Mouse (Mus musculus) heart, embryonic 14.5 days (tissue): ENCODE data around the gene Glt1d1. TPM values are rescaled to one million over a fixed set of nuclear protein-coding genes. Genes with fewer than 3 reads are reported as not detected.

Experiments used
- ATAC-seq: fragments of 200-750 bp; cut with Nextera tagmentation; 2 replicates; pipeline ENCODE4 v1.8.0; 2017; ENCODE audit warnings: low read depth, moderate TSS enrichment; ENCODE audit not compliant: insufficient number of reproducible peaks, insufficient read depth, low FRiP score
- H3K27ac ChIP-seq, 2 experiments: fragments of 200-500 bp in 1 of 2; fragments of 300-500 bp in 1 of 2; sonication (generic) in 1 of 2; replicated peaks in 1 of 2; 2 replicates each; pipeline ENCODE4 v1.5.1; 2012 to 2014; ENCODE audit warnings: low read depth in 2 of 2, low read length in 2 of 2, control low read depth in 1 of 2, mild to moderate bottlenecking in 1 of 2, mixed read lengths in 1 of 2; ENCODE audit not compliant: control insufficient read depth in 1 of 2, insufficient read depth in 1 of 2
- H3K27me3 ChIP-seq: fragments of 300-500 bp; sonication (generic); 2 replicates; pipeline ENCODE4 v1.6.1; 2014; ENCODE audit warnings: mild to moderate bottlenecking, low read length, control low read depth; ENCODE audit not compliant: control insufficient read depth, insufficient read depth
- H3K36me3 ChIP-seq: fragments of 300-500 bp; sonication (generic); 2 replicates; pipeline ENCODE4 v1.6.1; 2014; ENCODE audit warnings: mild to moderate bottlenecking, control low read depth, low read length, mixed read lengths; ENCODE audit not compliant: control insufficient read depth, insufficient read depth
- H3K4me1 ChIP-seq, 2 experiments: fragments of 200-500 bp in 1 of 2; fragments of 300-500 bp in 1 of 2; sonication (generic) in 1 of 2; 2 replicates each; pipeline ENCODE4 v1.6.1; 2012 to 2014; ENCODE audit warnings: low read length in 2 of 2, control low read depth in 1 of 2, mixed read lengths in 1 of 2; ENCODE audit not compliant: control insufficient read depth in 2 of 2, insufficient read depth in 2 of 2
- H3K4me2 ChIP-seq: fragments of 300-500 bp; sonication (generic); 2 replicates; pipeline ENCODE4 v1.6.1; 2014; ENCODE audit warnings: mild to moderate bottlenecking, low read length
- H3K4me3 ChIP-seq, 2 experiments: fragments of 200-500 bp in 1 of 2; fragments of 300-500 bp in 1 of 2; sonication (generic) in 1 of 2; 2 replicates each; pipeline ENCODE4 v1.5.1; 2012 to 2014; ENCODE audit warnings: low read length in 2 of 2, mild to moderate bottlenecking in 2 of 2, control low read depth in 1 of 2, low read depth in 1 of 2, moderate library complexity in 1 of 2; ENCODE audit not compliant: control insufficient read depth in 1 of 2, insufficient read depth in 1 of 2
- H3K9ac ChIP-seq: fragments of 300-500 bp; sonication (generic); 2 replicates; pipeline ENCODE4 v1.6.1; 2014; ENCODE audit warnings: mild to moderate bottlenecking, low read length
- H3K9me3 ChIP-seq: fragments of 300-500 bp; sonication (generic); 2 replicates; pipeline ENCODE4 v1.6.1; 2016; ENCODE audit warnings: low read length, control low read depth; ENCODE audit not compliant: control insufficient read depth
- WGBS: fragments of 180-500 bp; shearing (Covaris S2); extraction: QIAGEN DNeasy Blood & Tissue Kit; methylation state at CpG from one replicate; pipeline ENCODE4 v1.1.7; 2014; 5-methylcytosine and 5-hydroxymethylcytosine counted together
- polyA plus RNA-seq: library from polyadenylated mRNA; unstranded; fragments of >200 nt; fragmentation: Nextera tagmentation; extraction: Ambion mirVana; gene quantifications from 2 replicates; pipeline ENCODE4 v1.2.1, GENCODE M21; 2014

Gene Glt1d1
- polyA plus RNA-seq, 1 experiment from 2014 or later, result not detected

- H3K4me1 ChIP-seq, result peaks cover 3 to 7% of the 10 kb centered on the region in 2 experiments; a peak in 3 of 4 replicates
- no peak overlapping the region for H3K4me3 ChIP-seq
- ATAC-seq, result no peak
Observed at GRCm38 (mm10) chr5:127631671-127632070, 391 bp upstream of the Glt1d1 start.

DNA sequence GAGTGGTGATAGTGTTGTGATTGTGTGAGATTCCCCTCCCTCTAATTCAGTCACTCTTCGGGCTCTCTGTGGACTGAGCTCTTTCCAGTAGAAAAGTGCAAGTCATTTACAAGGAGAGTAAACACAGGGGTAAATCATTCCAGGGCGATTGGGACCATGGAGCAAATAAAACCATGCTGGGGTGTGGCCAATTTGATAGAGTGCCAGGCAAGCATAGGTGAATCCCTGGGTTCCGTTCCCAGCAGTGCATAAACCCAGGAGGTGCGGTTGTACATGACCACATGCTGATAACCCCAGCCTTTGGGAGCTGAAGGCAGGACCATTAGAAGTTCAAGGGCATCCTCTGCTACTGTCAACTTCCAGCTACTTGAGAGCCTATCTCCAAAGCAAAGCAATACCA lies 1.1 kb downstream of the Glt1d1 start:
- ATAC-seq, result no peak
- 20% methylated on average over 4 of the region's 4 CpGs for WGBS
- Histone ChIP-seq H3K27me3 (peaks cover 36% of the 10 kb centered on the region), H3K4me2 (peak overlapping the region; percentile 71; the same call in 1 of the 2 replicates), H3K4me1 (peaks cover 3 to 7% of the 10 kb centered on the region in 2 experiments; a peak in 3 of 4 replicates), H3K36me3 (no peaks in the 10 kb centered on the region), H3K27ac (no peak overlapping the region), H3K9me3 (no peaks in the 10 kb centered on the region), H3K4me3 (no peak overlapping the region), H3K9ac (no peak overlapping the region)

More at GRCm38 (mm10) chr5:127631671-127632070, 391 bp upstream of the Glt1d1 start:
- 3% methylated on average over 5 of the region's 5 CpGs for WGBS
- H3K9me3 ChIP-seq, result no peaks in the 10 kb centered on the region
- peak overlapping the region; percentile 71 for H3K4me2 ChIP-seq
- H3K9ac ChIP-seq, result no peak overlapping the region
- no peak overlapping the region for H3K27ac ChIP-seq
- no peaks in the 10 kb centered on the region for H3K36me3 ChIP-seq
- peaks cover 36% of the 10 kb centered on the region for H3K27me3 ChIP-seq

GRCm38 (mm10) chr5:127633666-127634065 lies 1.6 kb downstream of the Glt1d1 start:
- Histone ChIP-seq H3K4me1 (peaks cover 3 to 7% of the 10 kb centered on the region in 2 experiments; a peak in 3 of 4 replicates), H3K4me2 (no peak overlapping the region), H3K4me3 (no peak overlapping the region), H3K27ac (no peak overlapping the region), H3K9ac (no peak overlapping the region), H3K27me3 (peaks cover 36% of the 10 kb centered on the region), H3K9me3 (no peaks in the 10 kb centered on the region), H3K36me3 (no peaks in the 10 kb centered on the region)
- no peak for ATAC-seq
- 84% methylated on average over 7 of the region's 7 CpGs for WGBS

DNA sequence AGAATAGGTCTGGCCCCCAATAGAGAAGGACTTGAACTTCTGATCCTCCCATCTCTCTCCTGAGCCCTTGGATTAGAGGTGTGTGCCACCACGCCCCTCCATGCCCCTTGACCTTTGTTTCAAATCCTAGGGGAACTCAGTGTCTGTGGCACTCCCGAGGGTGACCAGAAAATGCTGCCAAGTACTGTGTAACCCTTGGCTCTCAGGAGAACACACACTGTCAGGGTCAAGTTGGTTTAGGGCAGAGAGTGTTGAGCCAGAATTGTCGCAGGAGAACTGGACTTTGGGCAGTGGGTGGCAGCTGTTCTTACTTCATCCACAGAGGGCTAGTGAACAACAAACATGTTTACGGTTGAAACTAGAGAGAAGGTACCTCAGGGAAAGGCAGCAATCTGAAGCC lies 5.6 kb downstream of the Glt1d1 start:
- Histone ChIP-seq H3K4me1 (peaks cover 0 to under 1% of the 10 kb centered on the region in 2 experiments; a peak in 2 of 4 replicates), H3K36me3 (no peaks in the 10 kb centered on the region), H3K9ac (no peak overlapping the region), H3K4me3 (no peak overlapping the region), H3K27me3 (peaks cover 11% of the 10 kb centered on the region), H3K9me3 (peaks cover 11% of the 10 kb centered on the region; the same call in 1 of the 2 replicates), H3K27ac (no peak overlapping the region), H3K4me2 (no peak overlapping the region)
- no peak for ATAC-seq
- 65% methylated on average over 4 of the region's 4 CpGs for WGBS

- H3K27ac ChIP-seq, result no peak overlapping the region
- WGBS, result 85% methylated on average over 2 of the region's 2 CpGs
- H3K27me3 ChIP-seq, result peaks cover 7% of the 10 kb centered on the region
- no peak overlapping the region for H3K9ac ChIP-seq
- peaks cover 12% of the 10 kb centered on the region; the same call in 1 of the 2 replicates for H3K9me3 ChIP-seq
- no peak for ATAC-seq
- no peak overlapping the region for H3K4me3 ChIP-seq
- H3K4me1 ChIP-seq, result no peaks in the 10 kb centered on the region
- no peak overlapping the region for H3K4me2 ChIP-seq
- no peaks in the 10 kb centered on the region for H3K36me3 ChIP-seq
Observed at GRCm38 (mm10) chr5:127638177-127638576, 6.1 kb downstream of the Glt1d1 start.

- H3K9ac ChIP-seq, result no peak overlapping the region
- H3K4me2 ChIP-seq, result no peak overlapping the region
- no peaks in the 10 kb centered on the region for H3K36me3 ChIP-seq
- no peak overlapping the region for H3K27ac ChIP-seq
- H3K4me1 ChIP-seq, result no peaks in the 10 kb centered on the region
- no peak for ATAC-seq
- no peak overlapping the region for H3K4me3 ChIP-seq
- H3K27me3 ChIP-seq, result no peaks in the 10 kb centered on the region
- WGBS, result 73% methylated on average over 6 of the region's 6 CpGs
- H3K9me3 ChIP-seq, result peaks cover 14% of the 10 kb centered on the region; the same call in 1 of the 2 replicates
Observed at GRCm38 (mm10) chr5:127639067-127639605, 7.1 kb downstream of the Glt1d1 start.

DNA sequence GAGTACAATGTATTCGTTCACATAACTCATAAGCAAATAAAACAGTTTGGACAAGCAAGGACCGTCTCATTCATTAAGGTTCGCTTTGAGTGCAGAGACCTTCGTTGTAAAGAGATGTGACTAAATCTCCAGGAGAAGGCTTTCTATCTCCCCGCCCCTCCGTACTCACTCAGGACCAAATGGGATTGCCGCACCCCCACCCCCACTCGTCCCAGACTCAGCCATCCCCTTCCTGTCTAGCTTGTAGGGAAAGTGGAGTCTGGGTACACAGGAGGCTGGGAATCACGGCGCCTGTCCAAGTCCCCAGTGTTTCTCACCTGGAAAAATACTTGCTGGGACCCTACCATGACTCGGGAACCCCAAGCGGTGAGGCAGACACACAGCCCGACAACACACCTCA lies 7.6 kb downstream of the Glt1d1 start:
- Histone ChIP-seq H3K36me3 (no peaks in the 10 kb centered on the region), H3K4me1 (no peaks in the 10 kb centered on the region), H3K4me3 (no peak overlapping the region), H3K9me3 (peaks cover 14% of the 10 kb centered on the region; the same call in 1 of the 2 replicates), H3K27me3 (no peaks in the 10 kb centered on the region), H3K9ac (no peak overlapping the region), H3K4me2 (no peak overlapping the region), H3K27ac (no peak overlapping the region)
- no peak for ATAC-seq
- WGBS, result 87% methylated on average over 13 of the region's 13 CpGs

GRCm38 (mm10) chr5:127640359-127640758 lies 8.3 kb downstream of the Glt1d1 start:
- no peaks in the 10 kb centered on the region for H3K27me3 ChIP-seq
- 83% methylated on average over 3 of the region's 3 CpGs for WGBS
- H3K9ac ChIP-seq, result no peak overlapping the region
- no peak overlapping the region for H3K27ac ChIP-seq
- H3K9me3 ChIP-seq, result peaks cover 14% of the 10 kb centered on the region; the same call in 1 of the 2 replicates
- H3K36me3 ChIP-seq, result no peaks in the 10 kb centered on the region
- H3K4me3 ChIP-seq, result no peak overlapping the region
- H3K4me2 ChIP-seq, result no peak overlapping the region
- no peaks in the 10 kb centered on the region for H3K4me1 ChIP-seq
- ATAC-seq, result no peak
